Mouse (Mus musculus): ENCODE measurements around the gene Sim2. TPM values are rescaled to one million over a fixed set of nuclear protein-coding genes. Genes with fewer than 3 reads are reported as not detected.

Gene Sim2
- polyA plus RNA-seq, 1 experiment from 2014 or later = 0.39 TPM

- no peak for ATAC-seq (ENCODE audit: low FRiP score)
- 2% methylated on average over 46 of the region's 46 CpGs for WGBS
- H3K4me2 ChIP-seq (replicated peaks; ENCODE audit: low read depth, low read length) = no peak overlapping the region
These were observed 1.5 kb upstream of the Sim2 start for GRCm38 (mm10) chr16:94082960-94083847.

GRCm38 (mm10) chr16:94083848-94084525, 744 bp upstream of the Sim2 start:
- WGBS = under 1% methylated on average over 41 of the region's 41 CpGs
- no peak overlapping the region for H3K4me2 ChIP-seq (replicated peaks; ENCODE audit: low read depth, low read length)
- no peaks in the 10 kb centered on the region for H3K9me3 ChIP-seq (ENCODE audit: control insufficient read depth, low read length)
- peaks cover 3% of the 10 kb centered on the region; the same call in 1 of the 2 replicates for H3K4me1 ChIP-seq (replicated peaks; ENCODE audit: control insufficient read depth, insufficient read depth, low read length)
- peaks cover 97% of the 10 kb centered on the region for H3K27me3 ChIP-seq (ENCODE audit: control insufficient read depth, insufficient read depth, low read length)
- H3K36me3 ChIP-seq (ENCODE audit: control insufficient read depth, insufficient read depth, low read length) = no peaks in the 10 kb centered on the region
- peak; percentile 70 for DNase-seq (ENCODE audit: low spot score)
- no peak overlapping the region for H3K27ac ChIP-seq (ENCODE audit: low read depth, low read length)
- no peak for ATAC-seq (ENCODE audit: low FRiP score)
- H3K9ac ChIP-seq (ENCODE audit: low read depth, low read length) = no peak overlapping the region
- H3K4me3 ChIP-seq (ENCODE audit: low read depth, low read length) = no peak overlapping the region

More at GRCm38 (mm10) chr16:94082960-94083847, 1.5 kb upstream of the Sim2 start:
- Histone ChIP-seq H3K36me3 (ENCODE audit: control insufficient read depth, insufficient read depth, low read length) (no peaks in the 10 kb centered on the region), H3K4me3 (ENCODE audit: low read depth, low read length) (no peak overlapping the region), H3K27ac (ENCODE audit: low read depth, low read length) (no peak overlapping the region), H3K4me1 (replicated peaks; ENCODE audit: control insufficient read depth, insufficient read depth, low read length) (peaks cover 3% of the 10 kb centered on the region; the same call in 1 of the 2 replicates), H3K27me3 (ENCODE audit: control insufficient read depth, insufficient read depth, low read length) (peaks cover 94% of the 10 kb centered on the region), H3K9me3 (ENCODE audit: control insufficient read depth, low read length) (no peaks in the 10 kb centered on the region), H3K9ac (ENCODE audit: low read depth, low read length) (no peak overlapping the region)
- DNase-seq (ENCODE audit: low spot score) = peak; percentile 63

- Histone ChIP-seq H3K4me3 (ENCODE audit: low read depth, low read length) (peak overlapping the region; percentile 25; the same call in 1 of the 2 replicates), H3K36me3 (ENCODE audit: control insufficient read depth, insufficient read depth, low read length) (no peaks in the 10 kb centered on the region), H3K4me2 (replicated peaks; ENCODE audit: low read depth, low read length) (peak overlapping the region; percentile 40; the same call in 1 of the 2 replicates), H3K9ac (ENCODE audit: low read depth, low read length) (no peak overlapping the region; the same call in 1 of the 2 replicates), H3K27ac (ENCODE audit: low read depth, low read length) (no peak overlapping the region), H3K9me3 (ENCODE audit: control insufficient read depth, low read length) (no peaks in the 10 kb centered on the region), H3K27me3 (ENCODE audit: control insufficient read depth, insufficient read depth, low read length) (peaks cover 97% of the 10 kb centered on the region), H3K4me1 (replicated peaks; ENCODE audit: control insufficient read depth, insufficient read depth, low read length) (peaks cover 3% of the 10 kb centered on the region; the same call in 1 of the 2 replicates)
- ATAC-seq (ENCODE audit: low FRiP score) (peak; percentile 30; the same call in 1 of the 2 replicates), DNase-seq (ENCODE audit: low spot score) (peak; percentile 72)
- WGBS = under 1% methylated on average over 57 of the region's 57 CpGs
These were observed 1.0 kb downstream of the Sim2 start for GRCm38 (mm10) chr16:94085603-94086285.

GRCm38 (mm10) chr16:94086701-94087569, 2.2 kb downstream of the Sim2 start:
- Histone ChIP-seq H3K36me3 (ENCODE audit: control insufficient read depth, insufficient read depth, low read length) (no peaks in the 10 kb centered on the region), H3K27me3 (ENCODE audit: control insufficient read depth, insufficient read depth, low read length) (peaks cover 97% of the 10 kb centered on the region), H3K4me1 (replicated peaks; ENCODE audit: control insufficient read depth, insufficient read depth, low read length) (peaks cover 3% of the 10 kb centered on the region; the same call in 1 of the 2 replicates), H3K4me2 (replicated peaks; ENCODE audit: low read depth, low read length) (no peak overlapping the region), H3K9me3 (ENCODE audit: control insufficient read depth, low read length) (no peaks in the 10 kb centered on the region), H3K27ac (ENCODE audit: low read depth, low read length) (no peak overlapping the region), H3K9ac (ENCODE audit: low read depth, low read length) (no peak overlapping the region), H3K4me3 (ENCODE audit: low read depth, low read length) (no peak overlapping the region)
- under 1% methylated on average over 47 of the region's 50 CpGs for WGBS
- ATAC-seq (ENCODE audit: low FRiP score) (no peak), DNase-seq (ENCODE audit: low spot score) (peak; percentile 71)

GRCm38 (mm10) chr16:94087570-94088225, 3.0 kb downstream of the Sim2 start:
- H3K9me3 ChIP-seq (ENCODE audit: control insufficient read depth, low read length) = no peaks in the 10 kb centered on the region
- H3K27ac ChIP-seq (ENCODE audit: low read depth, low read length) = no peak overlapping the region
- 6% methylated on average over 16 of the region's 16 CpGs for WGBS
- peaks cover 3% of the 10 kb centered on the region; the same call in 1 of the 2 replicates for H3K4me1 ChIP-seq (replicated peaks; ENCODE audit: control insufficient read depth, insufficient read depth, low read length)
- ATAC-seq (ENCODE audit: low FRiP score) (no peak), DNase-seq (ENCODE audit: low spot score) (no peak)
- no peak overlapping the region for H3K4me3 ChIP-seq (ENCODE audit: low read depth, low read length)
- H3K36me3 ChIP-seq (ENCODE audit: control insufficient read depth, insufficient read depth, low read length) = no peaks in the 10 kb centered on the region
- H3K4me2 ChIP-seq (replicated peaks; ENCODE audit: low read depth, low read length) = no peak overlapping the region
- H3K27me3 ChIP-seq (ENCODE audit: control insufficient read depth, insufficient read depth, low read length) = peaks cover 97% of the 10 kb centered on the region
- no peak overlapping the region for H3K9ac ChIP-seq (ENCODE audit: low read depth, low read length)

- H3K27me3 ChIP-seq (ENCODE audit: control insufficient read depth, insufficient read depth, low read length) = peaks cover 97% of the 10 kb centered on the region
- no peak overlapping the region for H3K4me2 ChIP-seq (replicated peaks; ENCODE audit: low read depth, low read length)
- WGBS = 2% methylated on average over 11 of the region's 11 CpGs
- no peak for ATAC-seq (ENCODE audit: low FRiP score)
- peak; percentile 55 for DNase-seq (ENCODE audit: low spot score)
- H3K36me3 ChIP-seq (ENCODE audit: control insufficient read depth, insufficient read depth, low read length) = no peaks in the 10 kb centered on the region
- H3K4me1 ChIP-seq (replicated peaks; ENCODE audit: control insufficient read depth, insufficient read depth, low read length) = peaks cover 3% of the 10 kb centered on the region; the same call in 1 of the 2 replicates
- no peaks in the 10 kb centered on the region for H3K9me3 ChIP-seq (ENCODE audit: control insufficient read depth, low read length)
- H3K4me3 ChIP-seq (ENCODE audit: low read depth, low read length) = no peak overlapping the region
- H3K9ac ChIP-seq (ENCODE audit: low read depth, low read length) = no peak overlapping the region
- no peak overlapping the region for H3K27ac ChIP-seq (ENCODE audit: low read depth, low read length)
These were observed 3.6 kb downstream of the Sim2 start for GRCm38 (mm10) chr16:94088226-94088748.

GRCm38 (mm10) chr16:94088819-94089692, 4.3 kb downstream of the Sim2 start:
- Histone ChIP-seq H3K9ac (ENCODE audit: low read depth, low read length) (no peak overlapping the region), H3K4me3 (ENCODE audit: low read depth, low read length) (no peak overlapping the region), H3K27me3 (ENCODE audit: control insufficient read depth, insufficient read depth, low read length) (peaks cover 97% of the 10 kb centered on the region), H3K9me3 (ENCODE audit: control insufficient read depth, low read length) (no peaks in the 10 kb centered on the region), H3K27ac (ENCODE audit: low read depth, low read length) (no peak overlapping the region), H3K36me3 (ENCODE audit: control insufficient read depth, insufficient read depth, low read length) (no peaks in the 10 kb centered on the region), H3K4me2 (replicated peaks; ENCODE audit: low read depth, low read length) (no peak overlapping the region), H3K4me1 (replicated peaks; ENCODE audit: control insufficient read depth, insufficient read depth, low read length) (peaks cover 3% of the 10 kb centered on the region; the same call in 1 of the 2 replicates)
- ATAC-seq (ENCODE audit: low FRiP score) = no peak
- WGBS = 5% methylated on average over 14 of the region's 14 CpGs
- peak; percentile 48 for DNase-seq (ENCODE audit: low spot score)
